Mouse (Mus musculus) forebrain, embryonic 16.5 days (tissue): ENCODE measurements at regions not wholly inside any gene's neighbourhood (a gene's known extent, or its start where the extent isn't known, plus 50 kb on each side); places are given as distances from the start of the nearest gene placed in this dataset.

ENCODE experiments used
- ATAC-seq: fragments of 200-750 bp; cut with Nextera tagmentation; 2 replicates; pipeline ENCODE4 v1.8.0; 2017; ENCODE audit warnings: mild to moderate bottlenecking, moderate library complexity
- H3K27ac ChIP-seq: fragments of 300-500 bp; sonication (generic); 2 replicates; pipeline ENCODE4 v1.5.1; 2014; ENCODE audit warnings: low read length, control low read depth
- H3K27me3 ChIP-seq: fragments of 300-500 bp; sonication (generic); replicated peaks from 2 replicates; pipeline ENCODE4 v1.6.1; 2014; ENCODE audit warnings: low read length; ENCODE audit not compliant: control insufficient read depth, insufficient read depth
- H3K36me3 ChIP-seq: fragments of 300-500 bp; sonication (generic); 2 replicates; pipeline ENCODE4 v1.6.1; 2014; ENCODE audit not compliant: control insufficient read depth, insufficient read depth
- H3K4me1 ChIP-seq: fragments of 300-500 bp; sonication (generic); replicated peaks from 2 replicates; pipeline ENCODE4 v1.6.1; 2014; ENCODE audit warnings: low read length; ENCODE audit not compliant: control insufficient read depth, insufficient read depth
- H3K4me2 ChIP-seq: fragments of 300-500 bp; sonication (generic); 2 replicates; pipeline ENCODE4 v1.6.1; 2014; ENCODE audit warnings: mild to moderate bottlenecking, low read length, control low read depth
- H3K4me3 ChIP-seq: fragments of 300-500 bp; sonication (generic); replicated peaks from 2 replicates; pipeline ENCODE4 v1.5.1; 2014; ENCODE audit warnings: mild to moderate bottlenecking, low read length, control low read depth
- H3K9ac ChIP-seq: fragments of 300-500 bp; sonication (generic); replicated peaks from 2 replicates; pipeline ENCODE4 v1.6.1; 2014; ENCODE audit warnings: low read depth, low read length, control low read depth
- H3K9me3 ChIP-seq: fragments of 300-500 bp; sonication (generic); 2 replicates; pipeline ENCODE4 v1.6.1; 2016; ENCODE audit warnings: low read length; ENCODE audit not compliant: control insufficient read depth
- WGBS: fragments of 180-500 bp; shearing (Covaris S2); extraction: QIAGEN DNeasy Blood & Tissue Kit; methylation state at CpG from one replicate; pipeline ENCODE4 v1.1.7; 2014; 5-methylcytosine and 5-hydroxymethylcytosine counted together

DNA sequence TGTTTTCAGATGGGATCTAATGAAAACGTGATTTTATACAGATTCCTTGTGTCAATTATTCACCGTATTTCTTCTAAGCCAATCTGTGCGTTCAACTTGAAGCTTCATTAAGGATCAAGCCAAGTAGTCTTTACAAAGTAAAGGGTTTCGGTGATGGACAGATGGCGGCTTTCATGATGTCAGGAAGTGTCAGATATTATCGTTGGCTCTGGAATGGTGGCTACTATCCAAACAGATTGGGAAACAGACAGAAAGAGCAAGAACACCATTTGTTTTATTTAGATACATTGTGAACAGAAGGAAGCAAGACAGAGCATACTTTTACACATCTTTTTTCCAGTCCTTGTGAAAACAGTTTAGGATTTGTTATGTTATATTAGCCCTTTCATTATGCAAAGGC is 269.3 kb downstream of the Etv1 start:
- 26% methylated on average over 6 of the region's 6 CpGs for WGBS
- Histone ChIP-seq H3K27ac (no peak overlapping the region), H3K9ac (no peak overlapping the region), H3K27me3 (no peaks in the 10 kb centered on the region), H3K9me3 (no peaks in the 10 kb centered on the region), H3K36me3 (no peaks in the 10 kb centered on the region), H3K4me1 (no peaks in the 10 kb centered on the region), H3K4me3 (no peak overlapping the region), H3K4me2 (no peak overlapping the region)
- peak; percentile 92 for ATAC-seq

DNA sequence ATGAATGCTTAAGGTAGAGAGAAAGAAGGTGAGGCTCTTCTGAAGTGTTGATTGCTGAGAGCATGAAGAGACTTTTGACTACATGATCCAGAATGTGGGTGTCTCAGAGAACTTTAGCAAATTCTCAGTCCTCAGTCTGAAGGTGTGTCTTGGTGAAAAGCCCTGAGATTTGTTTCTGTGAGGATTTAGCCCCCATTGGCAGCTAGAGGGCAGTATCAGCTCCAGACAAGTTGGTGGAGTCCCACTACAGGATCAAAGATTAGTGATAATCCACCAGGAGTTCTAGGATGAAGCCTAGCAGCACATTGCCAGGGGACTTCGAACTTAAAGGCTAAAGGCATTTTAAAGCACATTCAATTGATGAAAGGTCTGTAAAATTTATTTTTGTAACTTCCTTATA is 269.8 kb downstream of the Etv1 start:
- 0 out of 2 replicates have a peak, but pooled peaks have one; percentile 20 for ATAC-seq
- whole genome bisulfite sequencing = 93% methylated on average over 1 of the region's 1 CpGs

DNA sequence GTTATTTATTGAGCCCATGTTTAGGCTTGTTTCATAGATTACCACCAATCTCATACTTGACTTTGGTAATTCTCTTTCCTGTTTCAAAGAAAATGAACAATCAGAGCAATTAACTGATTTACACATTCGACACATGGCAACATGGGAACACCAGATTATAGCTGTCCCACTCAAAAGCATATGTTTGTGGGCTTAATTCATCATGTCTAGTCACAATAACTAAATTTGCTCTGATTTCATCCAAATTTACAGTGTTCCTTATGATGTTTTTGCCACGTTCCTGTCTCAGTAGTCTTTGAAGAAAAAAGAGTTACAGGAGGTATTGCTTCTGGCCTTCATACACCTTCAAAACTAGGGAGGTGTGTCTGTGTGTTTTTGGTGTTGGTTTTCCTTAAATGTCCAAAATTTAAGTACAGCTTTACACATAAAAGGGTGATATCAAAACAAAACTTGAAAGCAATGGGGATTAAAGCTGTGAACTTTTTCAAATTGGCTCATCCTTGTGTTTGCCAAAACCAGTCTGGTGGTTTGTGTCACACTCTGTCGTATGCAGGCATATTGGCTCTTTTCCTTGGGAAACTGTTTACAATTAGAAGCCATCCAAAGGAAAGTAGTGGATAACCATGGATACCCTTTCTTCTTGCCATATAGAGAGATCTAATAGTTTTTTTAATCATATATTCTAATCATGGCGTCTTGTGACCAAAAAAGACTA is 291.3 kb downstream of the Etv1 start:
- H3K4me3 ChIP-seq = no peak overlapping the region
- 0 out of 2 replicates have a peak, but pooled peaks have one; percentile 24 for ATAC-seq
- no peak overlapping the region for H3K4me2 ChIP-seq
- H3K36me3 ChIP-seq = no peaks in the 10 kb centered on the region
- H3K9ac ChIP-seq = no peak overlapping the region
- H3K27ac ChIP-seq = no peak overlapping the region
- peaks cover 12% of the 10 kb centered on the region for H3K4me1 ChIP-seq
- H3K27me3 ChIP-seq = no peaks in the 10 kb centered on the region
- whole genome bisulfite sequencing = 54% methylated on average over 4 of the region's 4 CpGs
- no peaks in the 10 kb centered on the region for H3K9me3 ChIP-seq

More for the DNA sequence above, 269.8 kb downstream of the Etv1 start:
- Histone ChIP-seq H3K4me1 (no peaks in the 10 kb centered on the region), H3K27me3 (no peaks in the 10 kb centered on the region), H3K4me2 (no peak overlapping the region), H3K27ac (no peak overlapping the region), H3K9me3 (no peaks in the 10 kb centered on the region), H3K4me3 (no peak overlapping the region), H3K36me3 (no peaks in the 10 kb centered on the region), H3K9ac (no peak overlapping the region)

DNA sequence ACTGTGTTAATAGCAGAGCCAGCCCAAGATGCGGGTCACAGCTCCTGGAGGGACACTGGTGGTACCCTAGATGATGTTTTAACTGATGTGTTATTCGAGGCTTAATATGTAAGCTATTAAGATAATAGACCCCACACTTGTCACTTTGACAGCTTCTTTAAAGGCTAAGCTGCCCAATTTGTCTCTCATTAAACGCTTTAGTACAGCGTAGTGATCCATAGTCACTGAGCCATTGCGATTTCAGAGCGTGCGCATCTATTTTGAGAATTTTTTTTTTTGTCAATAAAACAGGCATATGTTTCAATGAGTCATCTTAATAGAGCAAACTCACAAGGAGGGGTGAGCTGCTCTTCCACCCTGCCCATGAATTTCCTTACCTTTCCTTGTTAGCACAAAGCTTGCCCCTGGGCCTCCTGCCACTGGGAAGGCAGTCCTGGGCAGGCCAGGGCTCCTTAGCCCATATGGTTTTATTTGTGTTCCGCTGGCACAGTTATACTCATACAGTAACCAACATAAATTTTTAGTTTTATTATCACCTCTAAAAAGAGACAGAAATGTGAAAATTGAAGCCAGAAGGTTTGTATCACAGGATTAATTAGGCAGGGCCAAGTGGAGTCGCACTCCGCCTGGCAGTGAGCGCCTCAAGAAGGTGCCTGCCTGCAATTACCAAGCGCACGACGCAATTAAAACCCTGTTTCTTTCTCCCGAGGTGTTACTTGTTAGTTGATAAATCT is 294.3 kb downstream of the Etv1 start:
- Histone ChIP-seq H3K9ac (no peak overlapping the region), H3K27me3 (no peaks in the 10 kb centered on the region), H3K4me1 (peaks cover 12% of the 10 kb centered on the region), H3K36me3 (no peaks in the 10 kb centered on the region), H3K9me3 (no peaks in the 10 kb centered on the region), H3K27ac (no peak overlapping the region), H3K4me3 (no peak overlapping the region), H3K4me2 (no peak overlapping the region)
- WGBS = 39% methylated on average over 15 of the region's 15 CpGs
- ATAC-seq = peak; percentile 93

DNA sequence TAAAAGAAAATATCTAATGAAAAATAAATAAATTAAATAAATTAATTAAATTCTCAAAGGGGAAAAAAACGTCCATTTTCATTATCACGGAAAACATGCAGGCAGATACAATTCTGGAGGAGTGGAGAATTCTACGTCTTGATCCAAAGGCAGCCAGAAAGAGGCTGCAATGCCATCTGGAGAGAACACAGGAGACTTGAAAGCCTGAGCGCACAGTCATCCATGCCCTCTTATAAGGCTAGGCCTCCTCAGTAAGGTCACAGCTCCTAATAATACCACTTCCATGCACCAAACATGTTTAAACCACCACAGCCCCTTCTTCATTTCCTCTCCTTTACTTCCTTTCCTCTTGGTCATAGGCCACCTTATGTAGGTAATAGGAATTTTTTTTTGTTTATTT is 307.1 kb downstream of the Etv1 start:
- Histone ChIP-seq H3K9me3 (no peaks in the 10 kb centered on the region), H3K27me3 (no peaks in the 10 kb centered on the region), H3K36me3 (no peaks in the 10 kb centered on the region), H3K4me1 (no peaks in the 10 kb centered on the region), H3K4me2 (no peak overlapping the region), H3K9ac (no peak overlapping the region), H3K4me3 (no peak overlapping the region), H3K27ac (no peak overlapping the region)
- no peak for ATAC-seq
- WGBS = 91% methylated on average over 4 of the region's 4 CpGs

DNA sequence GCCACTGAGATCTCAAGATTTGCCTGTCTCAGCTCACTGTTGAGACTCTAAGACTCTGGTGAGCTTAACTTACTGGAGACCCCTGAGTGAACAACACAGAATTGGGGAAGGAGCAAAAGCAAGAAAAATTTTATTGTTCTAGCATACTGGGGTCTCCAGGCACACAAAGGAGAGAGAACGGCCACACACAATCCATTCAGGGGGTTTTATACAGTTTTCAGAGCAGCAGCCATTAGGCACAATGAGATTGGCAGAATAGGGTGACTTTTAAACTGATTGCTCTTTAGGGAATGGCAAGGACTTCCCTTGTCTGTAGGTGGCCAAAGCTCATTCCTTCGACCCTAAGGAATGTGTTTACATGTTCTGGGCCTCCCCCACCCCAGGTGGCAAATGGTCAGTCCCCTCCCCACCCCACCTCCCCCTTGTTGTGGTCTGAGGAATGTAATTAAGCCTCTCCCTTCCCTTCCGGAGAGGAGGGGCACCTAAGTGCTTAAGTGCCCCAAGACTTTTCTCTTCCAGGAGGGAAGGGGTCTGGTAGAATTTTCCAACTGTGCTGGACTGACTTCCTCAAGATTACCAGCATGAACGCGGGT is 315.6 kb downstream of the Etv1 start:
- Histone ChIP-seq H3K36me3 (no peaks in the 10 kb centered on the region), H3K4me1 (no peaks in the 10 kb centered on the region), H3K27me3 (no peaks in the 10 kb centered on the region), H3K4me2 (no peak overlapping the region), H3K4me3 (no peak overlapping the region), H3K9me3 (no peaks in the 10 kb centered on the region), H3K9ac (no peak overlapping the region), H3K27ac (no peak overlapping the region)
- 17% methylated on average over 5 of the region's 5 CpGs for WGBS
- ATAC-seq = no peak

DNA sequence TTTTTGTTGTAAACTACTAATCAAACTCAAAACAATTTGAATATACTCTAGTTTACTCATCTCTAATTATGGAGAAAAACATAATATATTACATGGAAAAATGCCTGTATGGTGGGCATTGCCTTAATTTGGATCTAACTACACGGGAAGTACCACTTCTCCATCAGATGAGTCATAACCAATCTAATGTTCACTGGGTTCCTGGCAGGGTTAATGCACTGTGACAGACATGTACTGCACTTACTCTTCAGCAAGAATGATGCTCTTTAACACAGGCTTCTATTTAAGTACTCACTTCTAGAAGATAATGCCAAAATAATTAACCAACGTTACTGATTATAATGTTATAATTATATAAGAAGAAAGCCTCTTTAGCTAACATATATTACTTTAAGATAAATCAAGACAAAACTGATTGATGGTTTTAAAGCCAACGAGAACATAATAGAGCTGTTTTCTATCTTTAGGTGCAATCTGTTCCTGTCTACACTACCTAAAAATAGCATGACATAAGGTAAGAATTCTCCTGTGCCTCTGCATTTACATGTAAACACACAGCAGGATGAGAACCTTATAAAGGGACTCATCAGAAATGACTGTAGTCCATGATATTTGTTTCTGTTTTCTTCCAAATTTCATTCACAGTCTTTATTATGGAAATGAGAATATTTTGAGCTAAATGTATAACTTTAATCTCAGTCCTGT is 344.4 kb downstream of the Etv1 start:
- ATAC-seq = no peak
- 79% methylated on average over 3 of the region's 3 CpGs for WGBS

DNA sequence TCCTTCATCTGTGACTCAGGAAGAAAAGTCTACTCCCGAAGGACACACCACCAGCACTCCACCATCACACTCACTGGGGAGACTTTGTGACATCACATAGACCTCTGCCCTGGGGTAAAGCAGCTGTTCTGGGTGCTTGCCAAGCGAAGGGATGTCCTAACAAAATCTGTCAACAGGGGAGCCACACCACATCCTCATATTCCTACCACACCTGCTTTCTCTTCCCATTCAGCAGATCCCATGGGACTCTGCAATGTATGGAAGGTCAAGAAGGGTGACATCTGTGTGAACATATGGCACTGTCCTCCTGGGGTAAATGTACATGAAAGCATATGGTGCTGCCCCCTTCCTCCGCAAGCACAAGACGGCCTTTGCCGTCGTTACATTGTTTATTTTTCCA is 375.5 kb downstream of the Etv1 start:
- H3K9ac ChIP-seq = no peak overlapping the region
- H3K27me3 ChIP-seq = no peaks in the 10 kb centered on the region
- no peaks in the 10 kb centered on the region for H3K9me3 ChIP-seq
- WGBS = 69% methylated on average over 6 of the region's 6 CpGs
- H3K27ac ChIP-seq = no peak overlapping the region
- no peak overlapping the region for H3K4me3 ChIP-seq
- H3K36me3 ChIP-seq = no peaks in the 10 kb centered on the region
- no peak for ATAC-seq
- H3K4me1 ChIP-seq = 0 out of 2 replicates have a peak, but pooled peaks cover 2% of the 10 kb centered on the region
- no peak overlapping the region for H3K4me2 ChIP-seq

More for the DNA sequence above, 344.4 kb downstream of the Etv1 start:
- Histone ChIP-seq H3K9ac (no peak overlapping the region), H3K27ac (no peak overlapping the region), H3K9me3 (no peaks in the 10 kb centered on the region), H3K36me3 (no peaks in the 10 kb centered on the region), H3K27me3 (no peaks in the 10 kb centered on the region), H3K4me2 (no peak overlapping the region), H3K4me1 (no peaks in the 10 kb centered on the region), H3K4me3 (no peak overlapping the region)

DNA sequence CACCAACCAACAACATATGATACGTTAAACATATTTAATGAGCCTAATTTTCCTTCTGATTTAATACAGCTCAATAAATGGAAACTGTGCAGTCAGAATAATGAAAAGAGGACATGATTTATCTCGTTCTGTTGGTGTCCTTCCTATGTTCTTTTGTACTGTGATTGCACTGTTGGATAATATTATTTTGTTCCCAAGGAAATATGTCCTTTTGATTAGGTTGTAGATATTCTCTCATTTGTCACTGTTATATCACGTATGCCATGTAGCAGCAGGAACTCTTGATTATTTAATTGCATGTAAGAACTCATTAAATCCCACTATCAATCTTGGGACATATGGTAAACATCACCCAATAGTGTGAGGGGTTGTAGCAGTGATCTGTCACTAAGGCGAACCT is 397.8 kb downstream of the Etv1 start:
- Histone ChIP-seq H3K9me3 (no peaks in the 10 kb centered on the region), H3K9ac (no peak overlapping the region), H3K36me3 (no peaks in the 10 kb centered on the region), H3K4me2 (no peak overlapping the region), H3K27ac (no peak overlapping the region), H3K27me3 (no peaks in the 10 kb centered on the region), H3K4me1 (no peaks in the 10 kb centered on the region), H3K4me3 (no peak overlapping the region)
- no peak for ATAC-seq
- WGBS = 65% methylated on average over 4 of the region's 4 CpGs
